Mouse (Mus musculus): ENCODE measurements around the gene Mindy1. TPM values are rescaled to one million over a fixed set of nuclear protein-coding genes. Genes with fewer than 3 reads are reported as not detected.

Gene Mindy1
- polyA plus RNA-seq, 1 experiment from 2014 or later = 126 TPM

DNA sequence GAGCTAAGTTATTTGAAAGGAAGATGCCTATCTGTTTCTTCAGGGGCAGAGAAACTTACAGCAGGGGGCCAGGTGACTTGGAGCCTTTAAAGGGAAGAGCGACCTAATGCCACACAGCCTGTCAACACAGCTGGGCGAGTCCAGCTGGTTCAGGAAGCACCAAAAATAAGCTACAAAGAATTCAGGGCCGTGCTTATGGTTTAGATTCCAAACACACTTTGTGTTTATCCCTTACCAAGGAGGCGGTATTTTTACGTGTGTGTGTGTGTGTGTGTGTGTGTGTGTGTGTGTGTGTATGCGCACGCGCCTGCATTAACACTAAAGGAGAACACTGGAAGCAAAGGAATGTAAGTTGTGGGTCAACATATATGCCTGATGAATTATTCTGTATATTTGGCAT is 398 bp upstream of the Mindy1 start:
- H3K4me3 ChIP-seq (ENCODE audit: inconsistent target) = peak overlapping the region; percentile 91
- H3K27ac ChIP-seq = peak overlapping the region; percentile 96
- peaks cover 86% of the 10 kb centered on the region for H3K79me2 ChIP-seq (ENCODE audit: inconsistent target)
- 11% methylated on average over 7 of the region's 8 CpGs for WGBS (ENCODE audit: missing documents)
- no peaks in the 10 kb centered on the region for H3K36me3 ChIP-seq (ENCODE audit: inconsistent target)

DNA sequence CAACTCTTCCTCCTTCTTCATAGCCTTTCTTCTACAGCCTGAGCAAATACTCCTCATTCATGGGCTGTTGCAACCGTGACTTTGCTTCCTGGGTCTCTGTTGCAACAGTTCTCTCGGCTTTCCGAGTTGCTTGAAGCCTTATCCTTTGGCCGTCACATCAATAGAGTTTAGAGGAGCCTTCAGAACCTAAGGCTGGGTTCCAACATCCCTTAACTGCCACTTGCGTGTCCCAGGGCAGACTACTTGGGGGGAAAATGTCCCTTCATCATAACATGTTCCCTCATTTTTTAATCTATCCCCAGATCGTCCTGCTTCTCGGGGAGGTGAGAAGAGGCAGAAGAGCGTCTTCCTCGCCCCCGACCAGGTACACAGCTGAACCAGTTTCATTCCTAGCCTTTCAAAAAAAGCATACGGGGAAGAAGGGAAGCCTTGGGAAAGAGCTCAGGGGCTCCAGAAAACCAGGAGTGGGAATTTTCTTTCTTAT is 1.3 kb downstream of the Mindy1 start:
- 2% methylated on average over 11 of the region's 11 CpGs for WGBS (ENCODE audit: missing documents)
- H3K4me3 ChIP-seq (ENCODE audit: inconsistent target) = peak overlapping the region; percentile 91
- H3K36me3 ChIP-seq (ENCODE audit: inconsistent target) = peaks cover 2% of the 10 kb centered on the region; the same call in 1 of the 2 replicates
- H3K79me2 ChIP-seq (ENCODE audit: inconsistent target) = peaks cover 86% of the 10 kb centered on the region
- H3K27ac ChIP-seq = peak overlapping the region; percentile 96

DNA sequence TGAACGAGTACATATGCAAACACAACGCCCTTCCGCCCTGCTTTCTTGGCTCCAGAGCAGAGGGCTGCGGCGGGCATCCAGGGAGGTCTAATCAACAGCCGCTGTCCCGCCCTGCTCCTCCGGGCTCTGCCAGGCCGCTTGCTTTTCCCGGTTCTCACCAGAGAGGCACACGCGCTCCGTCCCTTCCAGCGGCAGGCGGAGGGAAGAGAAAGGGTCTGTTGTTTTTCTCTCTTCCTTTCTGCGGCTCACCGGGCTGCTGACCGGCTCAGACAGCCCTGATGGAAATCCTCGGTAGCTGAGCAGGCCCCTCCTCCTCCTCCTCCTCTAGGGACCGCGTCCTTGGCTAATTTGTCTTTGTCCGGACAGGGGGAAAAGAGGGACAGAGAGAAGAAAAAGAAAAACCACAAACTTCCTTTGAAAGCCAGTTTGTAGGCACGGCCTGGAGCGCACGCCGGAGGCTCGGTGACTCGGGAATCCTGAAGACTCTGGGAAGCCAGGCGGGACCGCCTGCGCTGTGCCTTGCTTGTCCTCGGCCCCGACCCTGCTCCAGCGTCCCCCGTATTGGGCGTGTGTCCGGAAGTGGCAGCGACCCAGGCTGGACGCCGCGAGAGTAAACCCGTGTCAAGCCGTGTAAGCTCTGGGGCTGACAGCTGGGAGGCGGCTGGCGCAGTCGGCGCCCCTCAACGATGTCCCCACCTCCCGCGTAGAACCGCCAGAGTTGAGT is 1.9 kb downstream of the Mindy1 start:
- Histone ChIP-seq H3K4me3 (ENCODE audit: inconsistent target) (peak overlapping the region; percentile 91), H3K79me2 (ENCODE audit: inconsistent target) (peaks cover 86% of the 10 kb centered on the region), H3K36me3 (ENCODE audit: inconsistent target) (peaks cover 8% of the 10 kb centered on the region), H3K27ac (peak overlapping the region; percentile 96)
- WGBS (ENCODE audit: missing documents) = 1% methylated on average over 51 of the region's 51 CpGs

DNA sequence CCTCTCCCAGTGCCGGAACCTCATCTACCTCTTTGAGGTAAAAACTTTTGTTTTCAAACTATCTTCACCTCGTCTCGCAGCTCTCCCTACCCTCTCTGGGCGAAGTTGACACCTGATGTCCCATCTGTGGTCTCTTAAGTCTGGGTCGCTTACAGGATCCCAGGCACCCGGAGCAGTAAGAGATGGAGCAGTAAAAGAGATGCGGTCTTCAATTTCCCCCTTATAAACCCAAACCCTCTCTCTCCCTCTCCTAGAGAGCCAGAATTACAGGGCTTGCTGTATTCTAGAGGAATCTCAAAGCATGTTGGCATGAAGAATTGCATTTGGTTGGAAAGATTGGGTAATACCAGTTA is 2.4 kb downstream of the Mindy1 start:
- Histone ChIP-seq H3K4me3 (ENCODE audit: inconsistent target) (peak overlapping the region; percentile 91), H3K79me2 (ENCODE audit: inconsistent target) (peaks cover 86% of the 10 kb centered on the region), H3K27ac (peak overlapping the region; percentile 96), H3K36me3 (ENCODE audit: inconsistent target) (peaks cover 13% of the 10 kb centered on the region)
- 2% methylated on average over 7 of the region's 7 CpGs for WGBS (ENCODE audit: missing documents)

DNA sequence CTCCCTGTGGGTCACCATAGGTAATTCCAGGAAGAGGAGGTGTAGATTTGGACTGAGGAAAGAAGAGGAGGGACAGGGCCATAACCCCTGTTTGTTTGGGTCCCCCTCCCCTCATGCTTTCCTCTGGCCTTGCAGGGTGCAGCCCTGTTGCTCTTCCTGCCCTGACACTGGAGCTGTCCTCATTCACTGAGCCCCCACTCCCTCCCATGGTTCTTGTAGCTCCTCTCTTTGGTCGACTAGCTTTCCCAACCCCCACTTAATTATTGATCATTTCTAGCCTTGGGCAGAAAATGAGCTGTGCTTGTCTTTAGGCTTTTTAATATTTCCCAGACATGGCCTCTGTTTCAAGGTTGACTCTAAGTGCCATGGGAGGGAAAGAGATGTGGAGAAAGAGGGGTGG is 2.9 kb downstream of the Mindy1 start:
- Histone ChIP-seq H3K79me2 (ENCODE audit: inconsistent target) (peaks cover 84% of the 10 kb centered on the region), H3K36me3 (ENCODE audit: inconsistent target) (peaks cover 16% of the 10 kb centered on the region), H3K4me3 (ENCODE audit: inconsistent target) (peak overlapping the region; percentile 91), H3K27ac (peak overlapping the region; percentile 96)
- 20% methylated on average over 1 of the region's 1 CpGs for WGBS (ENCODE audit: missing documents)

DNA sequence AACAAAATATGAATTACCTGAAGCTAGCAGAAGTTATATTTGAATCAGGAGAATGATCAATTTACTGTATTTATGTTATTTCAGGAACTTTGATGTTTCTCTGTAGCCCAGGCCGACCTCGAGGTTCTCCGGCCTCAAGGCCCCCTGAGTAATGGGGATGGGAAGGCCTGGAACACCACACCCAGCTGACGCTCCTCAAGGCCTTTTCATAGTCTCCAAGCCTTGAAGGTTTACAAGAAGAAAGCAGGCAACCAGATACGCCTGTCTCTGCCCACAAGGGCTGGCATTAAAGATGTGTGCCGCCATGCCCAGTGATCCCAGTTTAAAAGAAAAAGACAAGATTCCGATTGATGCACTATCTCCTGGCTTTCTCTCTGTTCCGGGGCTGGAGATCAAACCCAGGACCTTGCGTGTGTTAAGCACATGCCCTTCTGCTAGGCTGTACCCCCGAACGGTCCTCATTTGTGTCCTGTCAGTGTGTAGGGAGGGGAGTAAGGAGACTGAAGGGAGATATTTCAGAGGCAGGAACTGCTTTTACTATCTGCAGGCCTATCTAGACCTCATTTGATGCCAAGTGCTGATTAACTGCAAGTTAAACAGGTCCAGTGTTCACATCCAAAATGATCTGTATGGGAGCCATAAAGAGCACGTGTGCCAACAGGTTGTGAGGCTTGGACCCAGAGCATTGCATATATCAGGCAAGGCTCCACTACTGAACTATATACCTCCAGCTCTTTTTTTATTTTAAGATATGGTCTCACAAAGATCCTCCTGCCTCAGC is 3.5 kb downstream of the Mindy1 start:
- peak overlapping the region; percentile 96 for H3K27ac ChIP-seq
- peak overlapping the region; percentile 91 for H3K4me3 ChIP-seq (ENCODE audit: inconsistent target)
- H3K36me3 ChIP-seq (ENCODE audit: inconsistent target) = peaks cover 22% of the 10 kb centered on the region
- peaks cover 84% of the 10 kb centered on the region for H3K79me2 ChIP-seq (ENCODE audit: inconsistent target)
- 92% methylated on average over 11 of the region's 12 CpGs for WGBS (ENCODE audit: missing documents)

DNA sequence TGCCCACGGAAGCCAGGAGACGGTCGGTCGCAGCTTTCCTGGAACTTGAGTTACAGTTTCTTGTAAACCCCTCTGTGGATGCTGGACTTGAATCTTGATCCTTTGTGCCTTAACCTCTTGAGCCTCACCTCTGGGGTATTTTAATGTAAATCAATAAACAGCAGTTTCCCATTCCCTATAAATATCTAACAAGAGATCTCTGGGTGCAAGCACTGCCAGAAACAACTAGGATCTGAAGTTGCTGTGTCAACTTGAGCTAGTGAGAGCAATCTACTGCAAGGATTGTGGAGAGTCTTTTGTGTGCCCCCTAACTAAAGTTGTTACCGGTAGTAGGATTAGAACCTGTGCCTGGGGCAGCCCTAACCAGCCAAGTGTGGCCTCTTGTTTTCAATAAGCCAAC is 4.2 kb downstream of the Mindy1 start:
- Histone ChIP-seq H3K4me3 (ENCODE audit: inconsistent target) (no peak overlapping the region; the same call in 1 of the 2 replicates), H3K79me2 (ENCODE audit: inconsistent target) (peaks cover 85% of the 10 kb centered on the region), H3K27ac (peak overlapping the region; percentile 96), H3K36me3 (ENCODE audit: inconsistent target) (peaks cover 29% of the 10 kb centered on the region)
- 98% methylated on average over 5 of the region's 5 CpGs for WGBS (ENCODE audit: missing documents)

DNA sequence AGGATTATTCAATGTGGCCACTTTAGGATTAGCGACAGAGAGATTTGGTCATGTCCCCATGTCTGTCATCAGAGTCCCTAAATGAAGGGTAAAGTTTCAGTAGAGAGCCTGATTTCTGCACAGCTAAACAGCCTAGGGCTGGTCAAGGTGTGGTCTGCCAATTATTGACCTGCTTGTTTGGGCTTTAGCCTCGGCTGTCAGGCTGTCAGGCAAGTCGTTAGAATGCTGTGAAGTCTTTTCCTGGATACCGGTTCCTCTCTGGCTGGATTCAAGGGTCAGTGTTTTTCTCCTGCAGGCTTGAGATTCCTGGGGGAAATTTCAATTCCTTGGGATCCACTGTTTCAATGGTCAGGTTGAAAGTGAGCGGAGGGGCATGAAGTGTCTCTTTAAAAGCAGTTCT is 4.9 kb downstream of the Mindy1 start:
- H3K79me2 ChIP-seq (ENCODE audit: inconsistent target) = peaks cover 78% of the 10 kb centered on the region
- H3K27ac ChIP-seq = peak overlapping the region; percentile 96
- no peak overlapping the region; the same call in 1 of the 2 replicates for H3K4me3 ChIP-seq (ENCODE audit: inconsistent target)
- WGBS (ENCODE audit: missing documents) = 89% methylated on average over 5 of the region's 5 CpGs
- peaks cover 34% of the 10 kb centered on the region for H3K36me3 ChIP-seq (ENCODE audit: inconsistent target)

DNA sequence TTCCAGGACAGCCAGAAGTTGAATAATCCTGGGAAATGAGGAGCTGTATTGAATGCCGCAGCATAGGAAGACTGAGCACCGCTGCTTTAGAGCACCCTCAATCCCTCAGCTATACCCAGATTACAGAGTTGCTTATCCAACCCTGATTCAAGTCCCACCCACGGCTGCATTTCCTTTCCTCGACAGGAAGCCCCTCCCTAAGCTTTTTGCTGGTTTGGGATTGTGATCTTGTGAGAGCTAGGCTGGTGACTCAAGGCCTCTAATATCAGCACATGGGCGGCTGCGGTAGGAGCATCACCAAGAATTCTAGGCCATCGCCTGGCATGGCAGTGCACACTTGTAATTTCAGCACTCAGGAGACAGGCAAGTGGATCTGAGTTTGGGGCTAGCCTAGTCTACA is 5.4 kb downstream of the Mindy1 start:
- Histone ChIP-seq H3K36me3 (ENCODE audit: inconsistent target) (peaks cover 34% of the 10 kb centered on the region), H3K4me3 (ENCODE audit: inconsistent target) (peak overlapping the region; percentile 1; the same call in 1 of the 2 replicates), H3K27ac (peak overlapping the region; percentile 96), H3K79me2 (ENCODE audit: inconsistent target) (peaks cover 74% of the 10 kb centered on the region)
- 65% methylated on average over 7 of the region's 7 CpGs for WGBS (ENCODE audit: missing documents)

DNA sequence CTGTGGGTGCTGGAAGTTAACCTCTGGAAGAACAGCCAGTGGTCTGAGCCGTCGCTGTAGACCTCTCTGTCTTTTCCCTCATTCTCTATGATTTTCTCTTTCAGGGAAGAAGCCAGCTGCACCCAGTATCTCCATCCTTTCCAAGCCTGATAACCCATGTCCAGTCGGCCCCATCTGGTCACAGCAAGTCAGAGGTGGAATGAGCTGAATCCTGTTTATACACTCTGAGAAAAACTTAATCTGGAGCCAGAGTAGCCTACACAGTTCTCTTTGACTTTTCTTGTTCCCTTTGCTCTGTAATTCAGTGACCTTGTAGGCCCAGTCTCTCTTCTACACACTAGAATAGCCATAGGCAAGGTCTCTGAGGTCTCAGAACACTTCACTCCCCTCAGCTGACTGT is 6.4 kb downstream of the Mindy1 start:
- Histone ChIP-seq H3K36me3 (ENCODE audit: inconsistent target) (peaks cover 34% of the 10 kb centered on the region), H3K4me3 (ENCODE audit: inconsistent target) (no peak overlapping the region), H3K27ac (peak overlapping the region; percentile 96), H3K79me2 (ENCODE audit: inconsistent target) (peaks cover 73% of the 10 kb centered on the region)
- WGBS (ENCODE audit: missing documents) = 100% methylated on average over 1 of the region's 3 CpGs

DNA sequence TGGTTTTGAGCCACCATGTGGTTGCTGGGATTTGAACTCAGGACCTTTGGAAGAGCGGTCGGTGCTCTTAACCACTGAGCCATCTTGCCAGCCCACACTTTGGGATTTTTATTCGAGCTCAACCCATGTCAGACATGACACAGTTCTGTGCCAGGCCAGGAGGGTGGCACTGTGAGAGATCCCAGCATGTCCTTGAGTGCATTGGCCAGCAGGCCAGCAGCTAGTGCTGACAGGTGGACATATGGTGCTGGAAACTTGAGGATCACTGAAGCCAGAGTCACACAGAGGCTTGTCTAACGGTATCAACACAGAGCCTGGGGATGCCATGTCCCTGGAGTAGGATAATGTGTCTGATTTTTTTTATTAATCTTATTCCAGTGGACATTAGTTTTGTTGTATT is 8.3 kb downstream of the Mindy1 start:
- H3K36me3 ChIP-seq (ENCODE audit: inconsistent target) = peaks cover 34% of the 10 kb centered on the region
- H3K79me2 ChIP-seq (ENCODE audit: inconsistent target) = peaks cover 58% of the 10 kb centered on the region
- no peak overlapping the region for H3K27ac ChIP-seq
- no peak overlapping the region for H3K4me3 ChIP-seq (ENCODE audit: inconsistent target)
- 94% methylated on average over 4 of the region's 4 CpGs for WGBS (ENCODE audit: missing documents)

DNA sequence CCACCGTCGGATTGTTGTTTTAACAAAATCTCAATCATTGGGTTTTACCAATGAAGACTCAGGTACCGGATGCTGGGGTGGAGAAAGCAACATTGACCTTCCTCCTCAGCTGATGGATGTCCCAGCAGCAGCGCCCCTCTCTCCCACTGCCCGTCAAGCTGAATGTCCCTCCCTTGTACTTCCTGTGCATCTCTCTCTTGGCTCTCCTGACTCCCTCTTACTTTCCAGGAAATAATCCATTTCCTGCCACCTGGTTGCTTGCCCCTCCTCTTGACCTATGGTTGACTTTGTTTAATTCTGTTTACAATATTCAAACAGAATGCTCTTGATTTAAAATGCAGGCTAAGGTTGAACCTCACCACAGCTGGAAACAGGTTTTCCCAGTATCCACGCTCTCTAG is 9.0 kb downstream of the Mindy1 start:
- H3K36me3 ChIP-seq (ENCODE audit: inconsistent target) = peaks cover 38% of the 10 kb centered on the region

DNA sequence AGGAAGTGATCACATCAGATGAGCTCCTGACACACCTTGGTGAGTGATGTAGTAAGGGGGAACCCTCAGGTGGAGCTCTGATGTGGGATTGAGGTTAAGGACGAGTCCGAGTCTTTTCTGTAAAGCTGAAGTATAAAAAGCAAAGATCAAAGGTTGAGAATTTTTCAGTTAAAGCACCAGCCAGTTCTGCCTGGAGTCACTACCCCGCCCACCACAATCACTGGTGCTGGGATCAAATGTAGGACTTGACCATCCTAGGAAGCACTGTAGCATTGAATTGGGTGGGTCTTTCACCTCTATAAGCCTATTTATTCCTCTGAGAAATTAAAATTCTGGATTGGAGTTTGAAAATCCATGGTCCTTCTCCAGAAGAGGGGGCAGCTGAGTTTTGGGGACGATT is 9.9 kb downstream of the Mindy1 start:
- H3K36me3 ChIP-seq (ENCODE audit: inconsistent target) = peaks cover 45% of the 10 kb centered on the region
- H3K79me2 ChIP-seq (ENCODE audit: inconsistent target) = peaks cover 42% of the 10 kb centered on the region
- 77% methylated on average over 4 of the region's 4 CpGs for WGBS (ENCODE audit: missing documents)
- H3K27ac ChIP-seq = no peak overlapping the region
- no peak overlapping the region for H3K4me3 ChIP-seq (ENCODE audit: inconsistent target)

More for the DNA sequence above, 9.0 kb downstream of the Mindy1 start:
- Histone ChIP-seq H3K4me3 (ENCODE audit: inconsistent target) (no peak overlapping the region), H3K27ac (no peak overlapping the region), H3K79me2 (ENCODE audit: inconsistent target) (peaks cover 50% of the 10 kb centered on the region)
- 91% methylated on average over 6 of the region's 6 CpGs for WGBS (ENCODE audit: missing documents)

DNA sequence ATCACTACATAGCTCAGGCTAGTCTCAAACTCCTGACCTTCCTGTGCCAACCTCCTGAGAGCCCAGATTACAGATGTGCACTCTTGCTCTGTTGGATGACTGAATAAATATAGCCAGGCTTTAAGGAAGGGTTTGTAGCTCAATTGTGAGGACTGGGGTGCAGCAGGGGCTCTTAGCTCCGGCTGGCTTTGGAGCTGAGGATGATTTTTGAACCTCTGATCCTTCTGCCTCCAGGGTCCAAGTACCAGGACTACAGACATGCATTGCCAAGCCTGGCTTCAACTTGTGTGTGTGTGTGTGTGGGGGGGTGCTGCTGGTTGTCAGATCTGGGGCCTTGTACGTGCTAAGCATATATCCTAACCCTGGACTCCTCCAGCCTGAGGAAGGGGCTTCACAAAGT is 11.8 kb downstream of the Mindy1 start:
- Histone ChIP-seq H3K4me3 (ENCODE audit: inconsistent target) (no peak overlapping the region), H3K36me3 (ENCODE audit: inconsistent target) (peaks cover 57% of the 10 kb centered on the region), H3K79me2 (ENCODE audit: inconsistent target) (peaks cover 23% of the 10 kb centered on the region), H3K27ac (peak overlapping the region; percentile 96)
- 85% methylated on average over 2 of the region's 2 CpGs for WGBS (ENCODE audit: missing documents)

DNA sequence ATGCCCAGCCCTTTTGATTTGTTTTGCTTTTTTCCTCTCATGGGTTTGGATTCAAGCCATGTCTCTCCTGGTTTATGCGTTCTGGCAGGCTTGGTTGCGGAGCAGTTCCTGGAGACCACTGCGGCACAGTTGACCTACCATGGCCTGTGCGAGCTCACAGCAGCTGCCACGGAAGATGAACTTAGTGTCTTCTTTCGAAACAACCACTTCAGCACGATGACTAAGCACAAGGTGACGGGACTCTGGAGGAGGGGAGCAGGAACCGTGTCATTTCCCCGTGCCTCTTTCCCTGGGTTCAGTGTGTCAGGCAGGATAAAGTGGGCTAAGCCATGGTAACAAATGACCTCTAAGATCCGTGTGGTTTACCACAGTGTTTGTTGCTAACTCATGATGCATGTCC is 12.4 kb downstream of the Mindy1 start:
- H3K36me3 ChIP-seq (ENCODE audit: inconsistent target) = peaks cover 51% of the 10 kb centered on the region; the same call in 1 of the 2 replicates
- H3K4me3 ChIP-seq (ENCODE audit: inconsistent target) = no peak overlapping the region

More for the DNA sequence above, 12.4 kb downstream of the Mindy1 start:
- Histone ChIP-seq H3K27ac (peak overlapping the region; percentile 96), H3K79me2 (ENCODE audit: inconsistent target) (peaks cover 17% of the 10 kb centered on the region; the same call in 1 of the 2 replicates)
- 2% methylated on average over 11 of the region's 11 CpGs for WGBS (ENCODE audit: missing documents)

All from macrophage (primary cell).